Mouse (Mus musculus) CD4-positive naive resting alpha-beta T cell, adult 76 days (primary cell): Measurements from ENCODE around the gene Fdx1. TPM values are rescaled to one million over a fixed set of nuclear protein-coding genes. Genes with fewer than 3 reads are reported as not detected.

Experiments
- total RNA-seq: library from RNA; stranded (reverse); gene quantifications from one replicate; pipeline ENCODE4 v1.2.4, GENCODE M21; 2023

Fdx1 gene
- 13.2 TPM for total RNA-seq

DNA sequence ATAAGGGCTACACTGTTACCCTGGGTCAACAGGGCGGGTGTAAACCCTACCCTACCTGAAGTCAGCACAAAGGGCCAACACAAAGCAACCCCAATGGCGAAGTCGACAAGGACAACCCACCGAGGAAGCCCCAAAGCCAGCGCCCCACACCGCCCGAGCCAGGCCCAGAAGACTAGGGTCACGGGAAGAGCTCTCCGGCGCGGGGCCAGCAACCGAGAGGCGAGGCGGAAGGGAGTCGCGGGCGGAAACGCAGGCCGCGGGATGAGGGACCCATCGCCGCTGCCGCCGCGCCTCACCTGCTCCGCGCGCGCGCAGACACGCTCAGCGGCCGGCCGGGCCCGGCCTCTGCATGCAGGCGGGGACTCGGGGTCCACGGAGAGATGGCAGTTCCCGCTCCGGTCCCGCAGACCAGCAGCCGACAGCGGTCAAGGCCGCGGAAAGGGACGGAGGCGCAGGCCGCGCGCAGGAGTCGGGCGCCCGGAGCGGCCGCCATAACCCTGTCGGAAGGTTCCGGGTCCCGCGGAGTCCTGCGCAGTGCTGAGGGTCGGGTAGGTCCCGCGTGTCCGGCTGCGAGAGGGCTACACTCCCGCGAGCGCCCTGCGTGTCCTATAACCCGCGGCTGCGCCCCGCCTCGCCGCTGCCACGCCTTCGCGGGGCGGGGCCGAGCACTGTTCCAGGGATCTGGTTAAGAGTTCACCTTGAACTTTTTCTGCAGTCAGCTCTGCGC is at the start of gene Fdx1:
Fdx1 (minus strand) TSS at position 582 of the 727 bp plus-strand sequence.

Other genes with a start within 250 kb of the Fdx1 start
- gene Arhgap20, start 198.2 kb downstream of the Fdx1 start, total RNA-seq = 0.64 TPM
- gene Rdx, start 83.6 kb upstream of the Fdx1 start, total RNA-seq = 69.5 TPM
- gene Zc3h12c, start 205.0 kb upstream of the Fdx1 start, total RNA-seq = 3.1 TPM